Mouse (Mus musculus) neural tube, embryonic 13.5 days (tissue): Measurements from ENCODE around the gene Irf2bpl. TPM values are rescaled to one million over a fixed set of nuclear protein-coding genes. Genes with fewer than 3 reads are reported as not detected.

Source experiments
- ATAC-seq: fragments of 200-750 bp; cut with Nextera tagmentation; 2 replicates; pipeline ENCODE4 v1.8.0; 2017; ENCODE audit warnings: low read depth, mild to moderate bottlenecking, moderate TSS enrichment, moderate library complexity
- H3K27ac ChIP-seq: fragments of 300-500 bp; sonication (generic); replicated peaks from 2 replicates; pipeline ENCODE4 v1.5.1; 2015; ENCODE audit warnings: moderate library complexity, mild to moderate bottlenecking, inconsistent platforms
- H3K27me3 ChIP-seq: fragments of 300-500 bp; sonication (generic); 2 replicates; pipeline ENCODE4 v1.6.1; 2015; ENCODE audit warnings: mild to moderate bottlenecking, inconsistent platforms
- H3K36me3 ChIP-seq: fragments of 300-500 bp; sonication (generic); 2 replicates; pipeline ENCODE4 v1.6.1; 2015; ENCODE audit warnings: mild to moderate bottlenecking, inconsistent platforms
- H3K4me1 ChIP-seq: fragments of 300-500 bp; sonication (generic); replicated peaks from 2 replicates; pipeline ENCODE4 v1.6.1; 2015; ENCODE audit warnings: inconsistent platforms
- H3K4me2 ChIP-seq: fragments of 300-500 bp; sonication (generic); 2 replicates; pipeline ENCODE4 v1.6.1; 2015; ENCODE audit warnings: inconsistent platforms, mild to moderate bottlenecking, moderate library complexity
- H3K4me3 ChIP-seq: fragments of 300-500 bp; sonication (generic); 2 replicates; pipeline ENCODE4 v1.5.1; 2015; ENCODE audit warnings: mild to moderate bottlenecking, inconsistent platforms
- H3K9ac ChIP-seq: fragments of 300-500 bp; sonication (generic); 2 replicates; pipeline ENCODE4 v1.6.1; 2015; ENCODE audit warnings: moderate library complexity, mild to moderate bottlenecking, inconsistent platforms
- H3K9me3 ChIP-seq: fragments of 300-500 bp; sonication (generic); 2 replicates; pipeline ENCODE4 v1.6.1; 2016; ENCODE audit warnings: inconsistent platforms
- WGBS: fragments of 180-500 bp; shearing (Covaris S2); methylation state at CpG from one replicate; pipeline ENCODE4 v1.1.7; 2015; 5-methylcytosine and 5-hydroxymethylcytosine counted together
- polyA plus RNA-seq: library from polyadenylated mRNA; unstranded; fragments of >200 nt; fragmentation: Nextera tagmentation; extraction: Ambion mirVana; gene quantifications from 2 replicates; pipeline ENCODE4 v1.2.1, GENCODE M21; 2015

Gene Irf2bpl
- polyA plus RNA-seq, 1 experiment from 2014 or later = 59.9 TPM

- H3K4me2 ChIP-seq = no peak overlapping the region
- ATAC-seq = no peak
- H3K4me1 ChIP-seq = peaks cover 72% of the 10 kb centered on the region
- no peak overlapping the region for H3K4me3 ChIP-seq
- H3K9me3 ChIP-seq = no peaks in the 10 kb centered on the region
- no peaks in the 10 kb centered on the region for H3K36me3 ChIP-seq
- H3K27me3 ChIP-seq = peaks cover 56% of the 10 kb centered on the region
- peak overlapping the region; percentile 46 for H3K27ac ChIP-seq
- WGBS = 59% methylated on average over 2 of the region's 2 CpGs
- H3K9ac ChIP-seq = no peak overlapping the region
These were observed 29.8 kb upstream of the Irf2bpl start for GRCm38 (mm10) chr12:86914351-86914750.

- 0 out of 2 replicates have a peak, but pooled peaks have one; percentile 21 for ATAC-seq
- peaks cover 54% of the 10 kb centered on the region for H3K4me1 ChIP-seq
- peak overlapping the region; percentile 34 for H3K4me2 ChIP-seq
- peak overlapping the region; percentile 96 for H3K27ac ChIP-seq
- WGBS = 7% methylated on average over 22 of the region's 22 CpGs
- H3K4me3 ChIP-seq = no peak overlapping the region
- no peaks in the 10 kb centered on the region for H3K36me3 ChIP-seq
- no peaks in the 10 kb centered on the region for H3K9me3 ChIP-seq
- H3K27me3 ChIP-seq = peaks cover 71% of the 10 kb centered on the region
- H3K9ac ChIP-seq = peak overlapping the region; percentile 48; the same call in 1 of the 2 replicates
These were observed 27.9 kb upstream of the Irf2bpl start for GRCm38 (mm10) chr12:86912335-86913093.

GRCm38 (mm10) chr12:86911482-86911931 is 26.9 kb upstream of the Irf2bpl start:
- WGBS = 11% methylated on average over 10 of the region's 10 CpGs
- Histone ChIP-seq H3K4me2 (peak overlapping the region; percentile 34), H3K27ac (peak overlapping the region; percentile 96), H3K9me3 (no peaks in the 10 kb centered on the region), H3K27me3 (peaks cover 71% of the 10 kb centered on the region), H3K36me3 (no peaks in the 10 kb centered on the region), H3K4me1 (peaks cover 53% of the 10 kb centered on the region), H3K4me3 (no peak overlapping the region), H3K9ac (peak overlapping the region; percentile 48)
- ATAC-seq = peak; percentile 91

GRCm38 (mm10) chr12:86906395-86906794 is 21.8 kb upstream of the Irf2bpl start:
- peaks cover 30% of the 10 kb centered on the region for H3K4me1 ChIP-seq
- H3K27ac ChIP-seq = no peak overlapping the region
- H3K9me3 ChIP-seq = no peaks in the 10 kb centered on the region
- no peaks in the 10 kb centered on the region for H3K36me3 ChIP-seq
- 0 out of 2 replicates have a peak overlapping the region, but pooled peaks have one; percentile 41 for H3K9ac ChIP-seq
- no peak overlapping the region for H3K4me2 ChIP-seq
- no peak overlapping the region for H3K4me3 ChIP-seq
- WGBS = 3% methylated on average over 15 of the region's 15 CpGs
- peaks cover 46% of the 10 kb centered on the region for H3K27me3 ChIP-seq
- ATAC-seq = 0 out of 2 replicates have a peak, but pooled peaks have one; percentile 25

- Histone ChIP-seq H3K27me3 (peaks cover 46% of the 10 kb centered on the region), H3K4me3 (no peak overlapping the region), H3K27ac (no peak overlapping the region), H3K4me1 (peaks cover 25% of the 10 kb centered on the region), H3K36me3 (no peaks in the 10 kb centered on the region), H3K9ac (no peak overlapping the region), H3K9me3 (no peaks in the 10 kb centered on the region), H3K4me2 (no peak overlapping the region)
- WGBS = 72% methylated on average over 7 of the region's 7 CpGs
- no peak for ATAC-seq
These were observed 21.3 kb upstream of the Irf2bpl start for GRCm38 (mm10) chr12:86905876-86906275.

GRCm38 (mm10) chr12:86905203-86905602 is 20.6 kb upstream of the Irf2bpl start:
- 15% methylated on average over 4 of the region's 4 CpGs for WGBS
- ATAC-seq = peak; percentile 38; the same call in 1 of the 2 replicates
- H3K9ac ChIP-seq = no peak overlapping the region
- no peak overlapping the region for H3K4me2 ChIP-seq
- H3K9me3 ChIP-seq = no peaks in the 10 kb centered on the region
- no peaks in the 10 kb centered on the region for H3K36me3 ChIP-seq
- H3K27me3 ChIP-seq = peaks cover 43% of the 10 kb centered on the region
- no peak overlapping the region for H3K27ac ChIP-seq
- H3K4me3 ChIP-seq = no peak overlapping the region
- peaks cover 25% of the 10 kb centered on the region for H3K4me1 ChIP-seq

GRCm38 (mm10) chr12:86903828-86904806 is 19.5 kb upstream of the Irf2bpl start:
- H3K36me3 ChIP-seq = no peaks in the 10 kb centered on the region
- no peak overlapping the region for H3K9ac ChIP-seq
- no peak for ATAC-seq
- peaks cover 30% of the 10 kb centered on the region for H3K4me1 ChIP-seq
- H3K27ac ChIP-seq = no peak overlapping the region
- WGBS = 85% methylated on average over 11 of the region's 11 CpGs
- peaks cover 32% of the 10 kb centered on the region for H3K27me3 ChIP-seq
- H3K4me2 ChIP-seq = no peak overlapping the region
- H3K9me3 ChIP-seq = no peaks in the 10 kb centered on the region
- no peak overlapping the region for H3K4me3 ChIP-seq

- Histone ChIP-seq H3K9ac (no peak overlapping the region), H3K9me3 (no peaks in the 10 kb centered on the region), H3K4me2 (no peak overlapping the region), H3K4me1 (peaks cover 59% of the 10 kb centered on the region), H3K36me3 (no peaks in the 10 kb centered on the region), H3K27ac (peak overlapping the region; percentile 18), H3K27me3 (no peaks in the 10 kb centered on the region), H3K4me3 (no peak overlapping the region)
- 59% methylated on average over 11 of the region's 11 CpGs for WGBS
- ATAC-seq = no peak
These were observed 15.0 kb upstream of the Irf2bpl start for GRCm38 (mm10) chr12:86899461-86900179.

- Histone ChIP-seq H3K4me3 (no peak overlapping the region), H3K4me2 (peak overlapping the region; percentile 63), H3K36me3 (no peaks in the 10 kb centered on the region), H3K9ac (peak overlapping the region; percentile 66), H3K4me1 (peaks cover 66% of the 10 kb centered on the region), H3K27me3 (no peaks in the 10 kb centered on the region), H3K9me3 (no peaks in the 10 kb centered on the region), H3K27ac (peak overlapping the region; percentile 100)
- WGBS = 65% methylated on average over 3 of the region's 3 CpGs
- no peak for ATAC-seq
These were observed 13.8 kb upstream of the Irf2bpl start for GRCm38 (mm10) chr12:86898448-86898847.

- Histone ChIP-seq H3K9ac (peak overlapping the region; percentile 66), H3K27me3 (no peaks in the 10 kb centered on the region), H3K36me3 (no peaks in the 10 kb centered on the region), H3K4me2 (peak overlapping the region; percentile 63), H3K4me1 (peaks cover 72% of the 10 kb centered on the region), H3K4me3 (no peak overlapping the region), H3K9me3 (no peaks in the 10 kb centered on the region), H3K27ac (peak overlapping the region; percentile 100)
- ATAC-seq = no peak
- 49% methylated on average over 7 of the region's 7 CpGs for WGBS
These were observed 13.2 kb upstream of the Irf2bpl start for GRCm38 (mm10) chr12:86897769-86898273.

- Histone ChIP-seq H3K4me2 (peak overlapping the region; percentile 63), H3K4me1 (peaks cover 80% of the 10 kb centered on the region), H3K36me3 (no peaks in the 10 kb centered on the region), H3K4me3 (peak overlapping the region; percentile 13), H3K27me3 (no peaks in the 10 kb centered on the region), H3K9ac (peak overlapping the region; percentile 66), H3K9me3 (no peaks in the 10 kb centered on the region), H3K27ac (peak overlapping the region; percentile 100)
- 24% methylated on average over 7 of the region's 7 CpGs for WGBS
- no peak for ATAC-seq
These were observed 12.4 kb upstream of the Irf2bpl start for GRCm38 (mm10) chr12:86896921-86897512.
